11 mouse cellular contexts compared by ENCODE assay signal in genomic region chr4:118271556-118272074, GRCm38 (mm10). TPM values are rescaled to one million over a fixed set of nuclear protein-coding genes. Genes with fewer than 3 reads are reported as not detected.
DNase-seq lines count a peak whose midpoint lies in the region; ATAC-seq and TF ChIP-seq lines count a peak whose summit lies in the region.
"Had no signal": no experiment of that assay in that cellular context is flagged by ENCODE, and none has a peak within 500 bp of the region (broad histone marks: within the 10 kb centered on the region; RNA-seq: fewer than 3 reads in every experiment).

No protein-coding gene starts in this region.

- no peak for TF ChIP-seq POLR2A in lung, adult 2 months (IDR thresholded peaks at IDR 0.05; ENCODE audit: borderline replicate concordance, extremely low read depth, low read depth, low read length)
- no peak for TF ChIP-seq POLR2A in small intestine, adult 2 months (IDR thresholded peaks at IDR 0.05; ENCODE audit: low read depth, low read length)

- H3K9me3 ChIP-seq in forebrain, embryonic 12.5 days = no peaks in the 10 kb centered on the region
- H3K9me3 ChIP-seq in forebrain, embryonic 16.5 days (ENCODE audit: control insufficient read depth, low read length) = peaks cover 3% of the 10 kb centered on the region; the same call in 1 of the 2 replicates
- no peaks in the 10 kb centered on the region; the same call in 1 of the 2 replicates for H3K9me3 ChIP-seq in lung, embryonic 16.5 days (ENCODE audit: control insufficient read depth, low read length)
- no peaks in the 10 kb centered on the region for H3K9me3 ChIP-seq in embryonic facial prominence, embryonic 11.5 days (replicated peaks; ENCODE audit: control insufficient read depth, low read length)

- no peak for ATAC-seq in forebrain, embryonic 12.5 days (ENCODE audit: low FRiP score)
- ATAC-seq in forebrain, embryonic 16.5 days = no peak
- no peak for ATAC-seq in lung, embryonic 16.5 days (ENCODE audit: low read depth)
- no peak for ATAC-seq in embryonic facial prominence, embryonic 11.5 days (replicated peaks; ENCODE audit: insufficient number of reproducible peaks, low FRiP score, low TSS enrichment, low read depth)
- ATAC-seq: activated CD4-positive, CD25-positive, alpha-beta regulatory T cell, adult 4 months had no signal

- H3K9ac ChIP-seq in forebrain, embryonic 12.5 days = no peak overlapping the region
- no peak overlapping the region for H3K9ac ChIP-seq in forebrain, embryonic 16.5 days (replicated peaks; ENCODE audit: low read depth, low read length)
- peak overlapping the region; percentile 47 for H3K9ac ChIP-seq in lung, embryonic 16.5 days (ENCODE audit: low read length)
- no peak overlapping the region for H3K9ac ChIP-seq in embryonic facial prominence, embryonic 11.5 days (replicated peaks; ENCODE audit: low read length)
- H3K9ac ChIP-seq: liver, embryonic 13.5 days had no signal

- H3K4me1 ChIP-seq in forebrain, embryonic 12.5 days = peaks cover 64% of the 10 kb centered on the region
- peaks cover 45% of the 10 kb centered on the region for H3K4me1 ChIP-seq in forebrain, embryonic 16.5 days (replicated peaks; ENCODE audit: control insufficient read depth, insufficient read depth, low read length)
- H3K4me1 ChIP-seq in lung, embryonic 16.5 days (replicated peaks; ENCODE audit: control insufficient read depth, insufficient read depth, low read length) = peaks cover 73% of the 10 kb centered on the region
- H3K4me1 ChIP-seq in lung, adult 2 months (ENCODE audit: control insufficient read depth, insufficient read depth, low read length) = peaks cover 19% of the 10 kb centered on the region
- peaks cover 12% of the 10 kb centered on the region for H3K4me1 ChIP-seq in embryonic facial prominence, embryonic 11.5 days (ENCODE audit: control insufficient read depth, insufficient read depth, low read length)
- peaks cover 42% of the 10 kb centered on the region for H3K4me1 ChIP-seq in small intestine, adult 2 months (ENCODE audit: control insufficient read depth, insufficient read depth, insufficient read length, low read length)

- no peaks in the 10 kb centered on the region for H3K27me3 ChIP-seq in forebrain, embryonic 12.5 days
- no peaks in the 10 kb centered on the region for H3K27me3 ChIP-seq in forebrain, embryonic 16.5 days (replicated peaks; ENCODE audit: control insufficient read depth, insufficient read depth, low read length)
- H3K27me3 ChIP-seq in lung, embryonic 16.5 days (ENCODE audit: control insufficient read depth, insufficient read depth, low read depth, low read length) = no peaks in the 10 kb centered on the region
- no peaks in the 10 kb centered on the region for H3K27me3 ChIP-seq in embryonic facial prominence, embryonic 11.5 days (ENCODE audit: control insufficient read depth, insufficient read depth, low read length)
- H3K27me3 ChIP-seq in small intestine, adult 2 months (ENCODE audit: control insufficient read depth, insufficient read depth, low read length) = no peaks in the 10 kb centered on the region
- H3K27me3 ChIP-seq: liver, embryonic 13.5 days had no signal

- H3K27ac ChIP-seq in forebrain, embryonic 12.5 days = 0 out of 2 replicates have a peak overlapping the region, but pooled peaks have one; percentile 19
- no peak overlapping the region for H3K27ac ChIP-seq in forebrain, embryonic 16.5 days (ENCODE audit: low read length)
- H3K27ac ChIP-seq in lung, embryonic 16.5 days (ENCODE audit: low read length) = peak overlapping the region; percentile 98
- peak overlapping the region; percentile 60 for H3K27ac ChIP-seq in embryonic facial prominence, embryonic 11.5 days (replicated peaks; ENCODE audit: low read depth, low read length)
- peak overlapping the region; percentile 79 for H3K27ac ChIP-seq in small intestine, adult 2 months (ENCODE audit: insufficient read depth, low read depth, low read length)
- H3K27ac ChIP-seq: liver, embryonic 13.5 days had no signal

- no peak for TF ChIP-seq CTCF in lung, adult 2 months (IDR thresholded peaks at IDR 0.05; ENCODE audit: insufficient read depth, low read length)
- TF ChIP-seq CTCF in small intestine, adult 2 months (IDR thresholded peaks at IDR 0.05; ENCODE audit: extremely low read depth, insufficient read length, insufficient replicate concordance, low read depth, low read length) = no peak

- DNase-seq in lung, adult 2 months = no peak
- DNase-seq in embryonic facial prominence, embryonic 11.5 days (ENCODE audit: low spot score) = no peak
- DNase-seq in frontal cortex, postnatal 14 days (ENCODE audit: low spot score in 2 of 2) = no peak
- no peak for DNase-seq in urinary bladder, postnatal 10 days (ENCODE audit: low spot score)
- DNase-seq: layer of hippocampus, adult 9-11 months; liver, embryonic 13.5 days had no signal

- H3K4me3 ChIP-seq in forebrain, embryonic 12.5 days (replicated peaks) = no peak overlapping the region
- no peak overlapping the region for H3K4me3 ChIP-seq in forebrain, embryonic 16.5 days (replicated peaks; ENCODE audit: low read length)
- H3K4me3 ChIP-seq in lung, embryonic 16.5 days (ENCODE audit: low read length) = no peak overlapping the region
- H3K4me3 ChIP-seq in lung, adult 2 months (replicated peaks; ENCODE audit: extremely low read depth, low read depth, low read length) = no peak overlapping the region
- no peak overlapping the region for H3K4me3 ChIP-seq in embryonic facial prominence, embryonic 11.5 days (ENCODE audit: low read depth, low read length)
- H3K4me3 ChIP-seq in small intestine, adult 2 months (ENCODE audit: low read depth, low read length) = no peak overlapping the region
- H3K4me3 ChIP-seq: liver, embryonic 13.5 days had no signal

- H3K4me2 ChIP-seq in forebrain, embryonic 12.5 days = no peak overlapping the region
- no peak overlapping the region for H3K4me2 ChIP-seq in forebrain, embryonic 16.5 days (ENCODE audit: low read length)
- peak overlapping the region; percentile 31 for H3K4me2 ChIP-seq in lung, embryonic 16.5 days (ENCODE audit: low read depth, low read length)
- no peak overlapping the region for H3K4me2 ChIP-seq in embryonic facial prominence, embryonic 11.5 days (ENCODE audit: low read depth, low read length)
- H3K4me2 ChIP-seq: liver, embryonic 13.5 days had no signal

- WGBS in forebrain, embryonic 12.5 days = 53% methylated on average over 9 of the region's 9 CpGs
- 60% methylated on average over 9 of the region's 9 CpGs for WGBS in forebrain, embryonic 16.5 days
- WGBS in lung, embryonic 16.5 days = 68% methylated on average over 9 of the region's 9 CpGs
- 77% methylated on average over 9 of the region's 9 CpGs for WGBS in lung, adult 2 months
- WGBS in embryonic facial prominence, embryonic 11.5 days = 67% methylated on average over 9 of the region's 9 CpGs
- 61% methylated on average over 9 of the region's 9 CpGs for WGBS in small intestine, adult 2 months

- H3K36me3 ChIP-seq in forebrain, embryonic 12.5 days (replicated peaks) = peaks cover 68% of the 10 kb centered on the region
- H3K36me3 ChIP-seq in forebrain, embryonic 16.5 days (ENCODE audit: control insufficient read depth, insufficient read depth) = peaks cover 6% of the 10 kb centered on the region; the same call in 1 of the 2 replicates
- peaks cover 12% of the 10 kb centered on the region; the same call in 1 of the 2 replicates for H3K36me3 ChIP-seq in lung, embryonic 16.5 days (ENCODE audit: control insufficient read depth, insufficient read depth, low read length)
- peaks cover 5% of the 10 kb centered on the region for H3K36me3 ChIP-seq in embryonic facial prominence, embryonic 11.5 days (replicated peaks; ENCODE audit: control insufficient read depth, insufficient read depth, low read depth, low read length)
- peaks cover 33% of the 10 kb centered on the region for H3K36me3 ChIP-seq in small intestine, adult 2 months (ENCODE audit: control insufficient read depth, insufficient read depth, low read length)

RNA-seq across cellular contexts. Expression of gene Ptprf, which starts 19.6 kb away (rescaled TPM):
- 118 and 122 TPM in 2 replicates for polyA plus RNA-seq in forebrain, embryonic 12.5 days (2016; fragmentation: Nextera tagmentation; extraction: Ambion mirVana)
- 77.0 and 81.6 TPM in 2 replicates for polyA plus RNA-seq in forebrain, embryonic 16.5 days (2015; fragmentation: Nextera tagmentation; extraction: Ambion mirVana)
- polyA plus RNA-seq in lung, embryonic 16.5 days (2015; fragmentation: Nextera tagmentation; extraction: Ambion mirVana) = 79.7 and 84.3 TPM in 2 replicates
- 245 and 250 TPM in 2 replicates for polyA plus RNA-seq in lung, adult 2 months (2012; rRNA removed)
- 46.3 and 53.5 TPM in 2 replicates for polyA plus RNA-seq in embryonic facial prominence, embryonic 11.5 days (2014; fragmentation: Nextera tagmentation; extraction: Ambion mirVana)
- polyA plus RNA-seq in small intestine, adult 2 months (2012; rRNA removed) = 133 and 257 TPM in 2 replicates
